Mouse (Mus musculus): Measurements from ENCODE around the gene Mdm4.

The Mdm4 gene

DNA sequence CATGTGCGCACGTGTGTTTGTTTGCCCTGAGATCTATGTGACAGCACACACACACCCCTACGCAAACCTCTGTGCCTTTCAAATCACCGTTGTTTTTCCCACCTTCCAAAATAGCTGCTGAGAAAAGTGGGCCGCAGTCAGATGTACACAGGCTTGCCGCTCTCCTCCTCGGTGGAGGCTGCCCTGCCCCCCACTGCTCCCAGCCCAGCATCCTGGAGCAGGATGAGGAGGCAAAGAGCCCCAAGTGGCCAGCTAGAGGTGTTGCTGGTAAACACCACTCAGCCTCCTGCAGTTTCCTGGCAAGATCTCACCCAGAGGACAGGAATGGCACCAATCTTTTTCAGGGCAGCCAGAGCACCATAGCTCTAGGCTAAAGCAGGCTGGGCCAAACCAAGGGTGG lies 95.5 kb downstream of the Mdm4 start:
- no peak for DNase-seq

DNA sequence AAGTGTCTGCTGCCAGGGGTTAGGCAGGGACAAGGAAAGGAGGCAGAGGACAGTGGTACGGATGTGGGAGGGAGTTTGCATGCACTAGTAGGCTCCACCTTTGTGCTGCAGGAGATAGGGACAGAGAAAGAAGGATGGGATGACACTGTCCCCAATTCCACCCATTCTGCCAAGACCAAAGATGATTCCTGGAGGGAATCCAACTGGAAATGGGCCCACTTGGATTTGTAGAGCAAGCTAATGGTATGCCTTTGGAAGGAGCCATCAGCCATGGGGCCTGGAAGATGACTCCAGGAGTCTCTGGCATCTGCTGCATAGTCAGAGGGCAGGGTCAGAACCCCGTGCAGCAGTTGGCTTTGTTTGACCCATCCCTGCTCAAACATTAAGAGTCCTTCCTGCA lies 97.9 kb downstream of the Mdm4 start:
- DNase-seq = no peak

- no peak for DNase-seq
Measured at GRCm38 (mm10) chr1:132930291-132930690, 100.1 kb downstream of the Mdm4 start.

- DNase-seq = no peak
Measured at GRCm38 (mm10) chr1:132928907-132929250, 101.5 kb downstream of the Mdm4 start.

GRCm38 (mm10) chr1:132928032-132928906 lies 102.1 kb downstream of the Mdm4 start:
- no peak for DNase-seq

GRCm38 (mm10) chr1:132925270-132925669 lies 105.1 kb downstream of the Mdm4 start:
- no peak for DNase-seq

- DNase-seq = no peak
Measured at GRCm38 (mm10) chr1:132922257-132922656, 108.1 kb downstream of the Mdm4 start.

GRCm38 (mm10) chr1:132921071-132921470 lies 109.3 kb downstream of the Mdm4 start:
- no peak for DNase-seq

GRCm38 (mm10) chr1:132919258-132919657 lies 111.1 kb downstream of the Mdm4 start:
- no peak for DNase-seq

DNA sequence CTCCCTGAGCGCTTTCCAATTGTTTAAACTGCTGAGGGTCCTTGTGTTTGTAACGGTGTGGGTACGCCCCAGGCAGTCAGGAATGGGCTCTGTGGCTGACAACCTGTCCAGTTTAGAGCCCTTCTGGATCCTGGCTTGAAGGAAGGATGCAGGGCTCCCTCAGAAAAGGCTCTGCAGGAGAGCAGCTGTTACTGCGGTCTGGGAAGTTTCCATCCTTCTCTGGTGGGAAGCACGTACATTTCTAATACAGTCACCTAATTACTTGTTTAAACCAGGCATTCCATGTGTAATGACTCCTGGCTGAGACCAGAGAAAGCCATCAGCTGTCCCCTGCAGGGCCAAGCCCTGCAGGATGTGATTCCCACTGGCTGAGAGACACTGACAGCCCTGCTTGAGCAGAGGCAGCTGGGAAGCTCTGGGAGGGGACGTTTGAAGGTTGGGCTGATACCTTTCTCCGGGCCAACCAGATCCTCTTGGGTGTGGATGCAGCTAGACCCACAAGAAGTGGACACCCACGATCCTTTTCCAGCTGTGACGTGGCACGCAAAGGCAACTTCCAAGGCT lies 112.2 kb downstream of the Mdm4 start:
- DNase-seq = no peak

DNA sequence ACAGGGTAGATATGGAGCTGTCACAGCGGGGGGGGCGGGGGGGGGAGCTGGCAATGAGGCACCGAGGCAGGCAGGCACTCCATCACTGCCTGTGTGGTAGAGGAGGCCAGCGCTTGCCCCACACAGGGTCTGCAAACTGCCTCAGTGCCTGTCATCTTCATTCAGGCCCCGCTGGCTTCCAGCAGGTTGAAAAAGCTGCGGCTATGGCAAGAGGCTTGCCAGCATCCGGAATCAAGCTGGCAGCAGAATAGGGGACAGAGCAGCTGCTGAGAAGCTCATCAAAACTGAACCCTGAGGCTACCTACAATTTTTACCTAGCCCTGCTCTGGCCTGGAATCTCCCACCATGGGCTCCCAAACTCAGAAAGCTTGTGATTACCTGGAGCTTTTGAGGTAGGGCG lies 112.8 kb downstream of the Mdm4 start:
- no peak for DNase-seq

- no peak for DNase-seq
Measured at GRCm38 (mm10) chr1:132915849-132916493, 114.4 kb downstream of the Mdm4 start.

GRCm38 (mm10) chr1:132910414-132911041 lies 119.8 kb downstream of the Mdm4 start:
- no peak for DNase-seq

GRCm38 (mm10) chr1:132909951-132910350 lies 120.4 kb downstream of the Mdm4 start:
- no peak for DNase-seq
